In the genomic region with DNA sequence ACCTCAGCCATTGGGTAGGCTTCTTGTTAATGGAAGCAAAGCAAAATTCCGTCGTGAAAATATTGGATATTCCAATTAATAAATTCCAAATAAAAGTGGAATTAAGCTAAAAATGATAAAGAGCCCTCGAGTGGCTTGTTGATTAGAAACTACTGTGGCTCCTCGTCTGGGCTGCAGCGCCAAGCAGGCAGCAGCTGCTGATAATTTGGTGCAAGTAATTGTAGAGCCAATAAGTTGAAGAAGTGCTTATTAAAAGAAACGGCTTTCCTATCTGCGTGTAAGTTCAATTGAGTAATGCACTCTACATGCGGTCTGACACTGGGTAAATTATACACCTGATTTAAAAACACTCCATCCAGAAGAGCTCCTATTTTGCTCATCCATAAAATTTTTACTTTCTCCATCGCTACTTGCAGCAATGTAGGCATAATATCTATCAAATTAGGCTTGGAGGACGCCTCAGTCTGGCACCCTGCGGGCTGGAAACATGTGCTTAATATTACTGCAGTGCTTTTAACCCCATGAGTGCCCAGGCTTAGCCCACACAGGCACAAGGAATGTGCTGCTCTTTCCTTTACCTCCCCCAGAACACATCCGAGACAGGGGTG, we compare ENCODE assay signal across 17 mouse cellular contexts.
DNase-seq lines count a peak whose midpoint lies in the region; ATAC-seq lines count a peak whose summit lies in the region.
"Had no signal": no experiment of that assay in that cellular context is flagged by ENCODE, and none has a peak within 500 bp of the region (broad histone marks: within the 10 kb centered on the region; RNA-seq: fewer than 3 reads in every experiment).

No protein-coding gene starts in this region.

- H3K9me3 ChIP-seq in forebrain, embryonic 13.5 days (replicated peaks): no peaks in the 10 kb centered on the region
- no peaks in the 10 kb centered on the region for H3K9me3 ChIP-seq in forebrain, embryonic 11.5 days (ENCODE audit: control insufficient read depth, low read length)
- H3K9me3 ChIP-seq in embryonic facial prominence, embryonic 12.5 days: no peaks in the 10 kb centered on the region
- no peaks in the 10 kb centered on the region for H3K9me3 ChIP-seq in hindbrain, embryonic 16.5 days (ENCODE audit: control insufficient read depth, low read length)
- no peaks in the 10 kb centered on the region for H3K9me3 ChIP-seq in neural tube, embryonic 13.5 days

- H3K27me3 ChIP-seq in forebrain, embryonic 13.5 days: no peaks in the 10 kb centered on the region
- H3K27me3 ChIP-seq in forebrain, embryonic 11.5 days (ENCODE audit: control insufficient read depth, insufficient read depth, low read length): no peaks in the 10 kb centered on the region
- H3K27me3 ChIP-seq in embryonic facial prominence, embryonic 12.5 days: no peaks in the 10 kb centered on the region
- H3K27me3 ChIP-seq in hindbrain, embryonic 16.5 days (replicated peaks; ENCODE audit: control insufficient read depth, insufficient read depth, low read length): no peaks in the 10 kb centered on the region
- H3K27me3 ChIP-seq in neural tube, embryonic 13.5 days: no peaks in the 10 kb centered on the region

- no peaks in the 10 kb centered on the region for H3K36me3 ChIP-seq in forebrain, embryonic 13.5 days (ENCODE audit: poor library complexity, severe bottlenecking)
- H3K36me3 ChIP-seq in forebrain, embryonic 11.5 days (ENCODE audit: control insufficient read depth, insufficient read depth, low read length): no peaks in the 10 kb centered on the region
- no peaks in the 10 kb centered on the region for H3K36me3 ChIP-seq in embryonic facial prominence, embryonic 12.5 days
- H3K36me3 ChIP-seq in hindbrain, embryonic 16.5 days (ENCODE audit: control insufficient read depth, insufficient read depth, low read length): no peaks in the 10 kb centered on the region
- H3K36me3 ChIP-seq in neural tube, embryonic 13.5 days: no peaks in the 10 kb centered on the region

- H3K4me1 ChIP-seq in forebrain, embryonic 13.5 days: peaks cover 17% of the 10 kb centered on the region
- no peaks in the 10 kb centered on the region for H3K4me1 ChIP-seq in forebrain, embryonic 11.5 days (replicated peaks; ENCODE audit: control insufficient read depth, insufficient read depth, low read length)
- peaks cover 5% of the 10 kb centered on the region; the same call in 1 of the 2 replicates for H3K4me1 ChIP-seq in embryonic facial prominence, embryonic 12.5 days
- peaks cover 5% of the 10 kb centered on the region for H3K4me1 ChIP-seq in hindbrain, embryonic 16.5 days (ENCODE audit: control insufficient read depth, insufficient read depth, low read depth, low read length)
- H3K4me1 ChIP-seq in neural tube, embryonic 13.5 days (replicated peaks): peaks cover 19% of the 10 kb centered on the region

- H3K4me2 ChIP-seq in forebrain, embryonic 13.5 days: peak overlapping the region; percentile 23
- no peak overlapping the region for H3K4me2 ChIP-seq in forebrain, embryonic 11.5 days (ENCODE audit: low read depth, low read length, severe bottlenecking)
- peak overlapping the region; percentile 15 for H3K4me2 ChIP-seq in embryonic facial prominence, embryonic 12.5 days (replicated peaks)
- H3K4me2 ChIP-seq in hindbrain, embryonic 16.5 days (ENCODE audit: low read length): peak overlapping the region; percentile 35
- H3K4me2 ChIP-seq in neural tube, embryonic 13.5 days: peak overlapping the region; percentile 28
- H3K4me2 ChIP-seq: lung, embryonic 14.5 days had no signal

- DNase-seq in forebrain, embryonic 11.5 days (ENCODE audit: low spot score): no peak
- DNase-seq in thymus, postnatal 36 days: no peak
- DNase-seq in adrenal gland, adult (ENCODE audit: inconsistent age in 2 of 2, low spot score in 1 of 2): no peak
- DNase-seq: adrenal gland, postnatal 25 days; B cell, adult 2 months; cerebellum, adult 11 months; heart, adult 2 months; heart, postnatal 10 days; kidney, adult 18-20 months; lung, embryonic 14.5 days; right cerebral cortex, postnatal 25 days; thymus, postnatal 4 days had no signal

- WGBS in forebrain, embryonic 13.5 days: 43% methylated on average over 12 of the region's 12 CpGs
- 63% methylated on average over 12 of the region's 12 CpGs for WGBS in forebrain, embryonic 11.5 days
- WGBS in embryonic facial prominence, embryonic 12.5 days: 39% methylated on average over 12 of the region's 12 CpGs
- 34% methylated on average over 12 of the region's 12 CpGs for WGBS in hindbrain, embryonic 16.5 days
- 38% methylated on average over 12 of the region's 12 CpGs for WGBS in neural tube, embryonic 13.5 days

- ATAC-seq in forebrain, embryonic 13.5 days: peak; percentile 82
- ATAC-seq in forebrain, embryonic 11.5 days (replicated peaks; ENCODE audit: low FRiP score): no peak
- no peak for ATAC-seq in embryonic facial prominence, embryonic 12.5 days (ENCODE audit: insufficient number of reproducible peaks, insufficient read depth, low FRiP score, low TSS enrichment)
- ATAC-seq in hindbrain, embryonic 16.5 days: peak; percentile 77
- ATAC-seq in neural tube, embryonic 13.5 days (ENCODE audit: low read depth): peak; percentile 75
- ATAC-seq in megakaryocyte, adult 5-6 weeks (ENCODE audit: poor library complexity, severe bottlenecking): no peak

- H3K4me3 ChIP-seq in forebrain, embryonic 13.5 days: no peak overlapping the region
- no peak overlapping the region for H3K4me3 ChIP-seq in forebrain, embryonic 11.5 days (ENCODE audit: low read depth, low read length)
- H3K4me3 ChIP-seq in embryonic facial prominence, embryonic 12.5 days: no peak overlapping the region
- no peak overlapping the region; the same call in 1 of the 2 replicates for H3K4me3 ChIP-seq in hindbrain, embryonic 16.5 days (ENCODE audit: low read length)
- H3K4me3 ChIP-seq in neural tube, embryonic 13.5 days: no peak overlapping the region
- H3K4me3 ChIP-seq: heart, adult 2 months had no signal

- H3K9ac ChIP-seq in forebrain, embryonic 13.5 days: no peak overlapping the region
- H3K9ac ChIP-seq in forebrain, embryonic 11.5 days (ENCODE audit: low read length): no peak overlapping the region
- H3K9ac ChIP-seq in embryonic facial prominence, embryonic 12.5 days: no peak overlapping the region
- no peak overlapping the region; the same call in 1 of the 2 replicates for H3K9ac ChIP-seq in hindbrain, embryonic 16.5 days (ENCODE audit: low read depth, low read length)
- H3K9ac ChIP-seq in neural tube, embryonic 13.5 days: no peak overlapping the region
- H3K9ac ChIP-seq: lung, embryonic 14.5 days had no signal

- peak overlapping the region; percentile 48 for H3K27ac ChIP-seq in forebrain, embryonic 13.5 days
- no peak overlapping the region for H3K27ac ChIP-seq in forebrain, embryonic 11.5 days (ENCODE audit: low read depth, low read length)
- H3K27ac ChIP-seq in embryonic facial prominence, embryonic 12.5 days: no peak overlapping the region
- H3K27ac ChIP-seq in hindbrain, embryonic 16.5 days (ENCODE audit: low read depth, low read length): no peak overlapping the region
- peak overlapping the region; percentile 49; the same call in 1 of the 2 replicates for H3K27ac ChIP-seq in neural tube, embryonic 13.5 days (replicated peaks)
- H3K27ac ChIP-seq: heart, adult 2 months had no signal

Comparison
In these comparisons a context has a peak if more than half of its experiments do, and no peak if none do; other contexts are left out.
1. ATAC-seq: peak in forebrain, embryonic 13.5 days (single experiment), hindbrain, embryonic 16.5 days (single experiment) and neural tube, embryonic 13.5 days (single experiment); none in forebrain, embryonic 11.5 days (single experiment), embryonic facial prominence, embryonic 12.5 days (single experiment) and megakaryocyte, adult 5-6 weeks (single experiment).
2. H3K27ac ChIP-seq: peak in forebrain, embryonic 13.5 days (single experiment) and neural tube, embryonic 13.5 days (single experiment); none in forebrain, embryonic 11.5 days (single experiment), embryonic facial prominence, embryonic 12.5 days (single experiment) and hindbrain, embryonic 16.5 days (single experiment).